Mouse (Mus musculus): Measurements from ENCODE around the gene Slf1. TPM values are rescaled to one million over a fixed set of nuclear protein-coding genes. Genes with fewer than 3 reads are reported as not detected.
"Not testable (repeated sequence)": the region's sequence is repeated elsewhere in the genome, so short reads cannot be mapped to it uniquely, and the experiment has no call there.

Gene Slf1
- polyA plus RNA-seq (2015; fragmentation: Nextera tagmentation; extraction: Ambion mirVana) = 81.6 and 82.7 TPM in 2 replicates

DNA sequence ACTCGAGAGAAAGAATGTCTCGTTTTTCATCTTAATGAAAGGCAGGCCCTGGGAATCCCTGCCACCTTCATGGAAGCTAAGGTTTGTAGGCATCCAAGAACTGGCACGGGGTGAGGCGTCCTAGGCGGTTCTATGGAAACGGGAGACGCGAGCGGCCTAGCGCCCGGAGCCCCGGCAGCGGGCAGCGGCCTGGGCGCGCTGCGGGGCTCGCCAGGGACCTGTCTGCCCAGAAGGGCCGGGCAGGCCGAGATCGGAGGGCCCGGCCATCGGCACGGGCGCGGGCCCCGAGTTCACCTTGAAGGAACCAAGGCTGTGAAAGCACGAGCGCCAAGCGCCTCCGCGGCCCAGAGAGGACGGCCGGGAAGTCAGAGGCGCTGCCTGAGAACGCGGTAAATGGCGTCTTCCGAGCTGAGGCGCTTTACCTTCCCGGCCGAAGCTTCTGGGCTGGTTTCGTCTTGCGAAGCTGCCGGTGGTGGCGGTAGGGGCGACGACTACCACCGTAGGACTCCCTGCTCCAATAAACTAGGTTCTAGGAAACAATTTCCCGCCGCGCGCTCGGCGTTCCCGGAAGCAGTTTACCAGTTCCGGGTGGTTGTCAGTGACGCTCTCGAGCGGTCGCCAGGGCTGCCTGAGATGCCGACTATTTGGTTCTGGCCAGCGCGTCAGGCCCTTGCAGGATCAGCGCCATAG is at the start of gene Slf1, which contains the start of gene 2210408I21Rik:
TSS of gene Slf1 (minus strand) at position 543 of the 690 bp plus-strand sequence.
TSS of gene 2210408I21Rik (plus strand) at position 610 of the 690 bp plus-strand sequence.
- peak; percentile 99 for ATAC-seq (replicated peaks)
- H3K9ac ChIP-seq (replicated peaks) = peak within 1 kb of the TSS; percentile 88
- H3K4me1 ChIP-seq = peaks cover 21% of the 10 kb centered on the region
- no peaks in the 10 kb centered on the region for H3K27me3 ChIP-seq
- no peaks in the 10 kb centered on the region for H3K9me3 ChIP-seq
- H3K4me3 ChIP-seq = peak within 1 kb of the TSS; percentile 83
- H3K36me3 ChIP-seq = no peaks in the 10 kb centered on the region
- peak within 1 kb of the TSS; percentile 45 for H3K4me2 ChIP-seq (replicated peaks)
- H3K27ac ChIP-seq (replicated peaks) = peak within 1 kb of the TSS; percentile 94
- under 1% methylated on average over 64 of the region's 65 CpGs for WGBS

DNA sequence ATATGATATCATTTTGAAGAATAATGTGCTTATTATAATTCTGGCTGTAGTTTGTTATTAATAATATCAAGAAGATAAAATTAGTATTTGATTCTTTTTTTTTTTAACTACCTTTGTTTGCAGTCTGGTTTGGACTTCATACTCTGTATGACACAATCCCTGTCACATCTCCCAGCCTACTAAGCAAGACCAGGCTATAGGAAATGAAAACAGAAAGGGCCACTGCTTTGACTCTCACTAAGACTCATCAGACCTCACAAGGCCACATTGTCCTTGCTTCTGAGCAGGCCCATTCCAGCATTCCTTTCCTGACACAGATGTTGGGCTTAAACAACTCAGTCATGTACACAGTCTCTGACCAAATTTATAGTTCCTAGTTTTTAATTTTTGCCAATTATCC is 42.7 kb upstream of the Slf1 start:
- no peaks in the 10 kb centered on the region for H3K27me3 ChIP-seq
- no peak overlapping the region for H3K4me3 ChIP-seq
- no peak overlapping the region for H3K27ac ChIP-seq (replicated peaks)
- H3K4me1 ChIP-seq = no peaks in the 10 kb centered on the region
- no peak for ATAC-seq (replicated peaks)
- no peak overlapping the region for H3K4me2 ChIP-seq (replicated peaks)
- H3K9ac ChIP-seq (replicated peaks) = no peak overlapping the region
- H3K9me3 ChIP-seq = no peaks in the 10 kb centered on the region
- no peaks in the 10 kb centered on the region for H3K36me3 ChIP-seq

DNA sequence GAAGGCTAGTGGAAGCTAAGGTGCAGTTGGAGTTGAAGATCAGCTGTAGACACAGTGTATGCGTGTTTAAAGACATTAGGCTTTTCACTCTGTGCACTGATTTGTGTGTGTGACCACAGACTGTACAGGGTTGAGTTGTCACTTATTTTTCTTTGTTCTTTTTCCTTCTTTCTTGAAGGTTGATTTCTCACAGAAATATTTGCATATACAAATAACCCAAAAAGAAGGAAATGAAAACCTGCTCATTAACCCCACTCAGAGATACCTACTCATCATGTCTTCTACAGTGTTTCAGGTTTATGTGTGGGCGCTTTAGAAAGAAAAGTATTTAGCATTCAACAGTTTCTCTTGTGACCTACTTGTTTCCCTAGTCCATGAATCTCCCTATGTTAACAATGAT is 5.6 kb upstream of the Slf1 start:
- Histone ChIP-seq H3K9me3 (no peaks in the 10 kb centered on the region), H3K4me3 (no peak overlapping the region), H3K4me1 (peaks cover 8% of the 10 kb centered on the region), H3K36me3 (no peaks in the 10 kb centered on the region), H3K4me2 (replicated peaks) (no peak overlapping the region), H3K9ac (replicated peaks) (no peak overlapping the region), H3K27me3 (no peaks in the 10 kb centered on the region), H3K27ac (replicated peaks) (no peak overlapping the region)
- ATAC-seq (replicated peaks) = no peak
- WGBS = 97% methylated on average over 2 of the region's 2 CpGs

DNA sequence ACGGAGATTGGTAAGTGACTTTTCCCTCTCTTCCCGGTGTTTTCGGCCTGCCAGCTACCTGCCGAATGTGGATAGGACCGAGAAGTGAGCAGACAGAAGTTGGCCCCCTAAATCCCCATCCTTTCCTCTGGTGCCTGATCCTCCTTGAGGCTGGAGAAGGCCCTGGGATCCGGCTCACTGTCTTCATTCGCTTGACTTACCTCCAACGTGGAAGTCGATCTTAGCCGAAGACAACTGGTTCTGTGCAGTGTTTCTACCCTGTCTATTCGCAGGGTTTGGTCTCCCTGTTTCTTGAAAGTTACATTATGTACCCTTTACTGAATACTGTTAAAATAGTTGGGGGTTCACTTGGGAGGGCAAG is 328 bp upstream of the Slf1 start:
- Histone ChIP-seq H3K9ac (replicated peaks) (peak overlapping the region; percentile 88), H3K27ac (replicated peaks) (peak overlapping the region; percentile 94), H3K4me2 (replicated peaks) (peak overlapping the region; percentile 45), H3K4me1 (peaks cover 21% of the 10 kb centered on the region), H3K9me3 (no peaks in the 10 kb centered on the region), H3K4me3 (peak overlapping the region; percentile 83), H3K36me3 (no peaks in the 10 kb centered on the region), H3K27me3 (no peaks in the 10 kb centered on the region)
- WGBS = 0% methylated on average over 11 of the region's 11 CpGs
- ATAC-seq (replicated peaks) = peak; percentile 81

DNA sequence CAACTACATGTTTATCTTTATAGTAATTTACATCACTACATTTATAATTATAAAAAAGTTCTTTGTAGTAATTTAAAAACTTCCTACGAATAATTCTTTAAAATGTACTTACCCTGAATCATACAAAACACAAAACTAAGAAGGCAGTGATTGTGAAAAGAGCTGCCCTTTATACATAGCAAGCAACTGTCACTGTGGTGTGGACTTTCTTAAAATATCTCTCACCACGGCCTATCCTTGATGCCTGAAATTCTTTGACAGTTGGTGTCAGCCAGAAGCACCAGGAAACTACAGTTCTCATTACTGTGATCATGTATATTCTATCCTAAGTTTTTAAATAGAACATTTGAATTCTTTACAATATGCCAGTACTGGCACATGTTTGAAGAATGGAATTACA is 4.1 kb downstream of the Slf1 start:
- Histone ChIP-seq H3K4me3 (no peak overlapping the region), H3K9me3 (no peaks in the 10 kb centered on the region), H3K36me3 (no peaks in the 10 kb centered on the region), H3K27ac (replicated peaks) (no peak overlapping the region), H3K27me3 (no peaks in the 10 kb centered on the region), H3K9ac (replicated peaks) (no peak overlapping the region), H3K4me2 (replicated peaks) (no peak overlapping the region), H3K4me1 (peaks cover 16% of the 10 kb centered on the region)
- no peak for ATAC-seq (replicated peaks)
- 82% methylated on average over 2 of the region's 2 CpGs for WGBS

DNA sequence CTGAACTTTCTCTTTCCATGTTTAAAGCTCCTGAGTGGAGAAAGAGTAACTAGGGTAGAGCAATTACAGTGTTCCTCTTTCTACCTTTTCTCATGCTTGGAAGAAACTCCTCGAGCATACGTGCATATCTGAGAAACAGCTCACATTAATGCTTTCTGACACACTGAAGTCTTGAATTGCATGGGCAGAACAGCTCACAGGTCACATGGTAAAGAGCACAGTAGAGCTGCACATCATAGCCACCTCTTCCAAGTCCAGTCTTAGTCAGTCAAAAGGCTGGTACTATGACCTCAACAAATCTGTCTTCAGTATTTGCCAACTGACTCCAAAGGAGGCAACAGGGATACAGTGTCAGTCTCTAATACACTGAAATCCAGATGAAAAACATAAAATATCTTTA is 7.0 kb downstream of the Slf1 start:
- Histone ChIP-seq H3K36me3 (0 out of 2 replicates have a peak, but pooled peaks cover 6% of the 10 kb centered on the region), H3K27me3 (no peaks in the 10 kb centered on the region), H3K27ac (replicated peaks) (no peak overlapping the region), H3K9ac (replicated peaks) (no peak overlapping the region), H3K9me3 (no peaks in the 10 kb centered on the region), H3K4me3 (no peak overlapping the region), H3K4me1 (peaks cover 4% of the 10 kb centered on the region; the same call in 1 of the 2 replicates), H3K4me2 (replicated peaks) (no peak overlapping the region)
- WGBS = 75% methylated on average over 2 of the region's 2 CpGs
- no peak for ATAC-seq (replicated peaks)

DNA sequence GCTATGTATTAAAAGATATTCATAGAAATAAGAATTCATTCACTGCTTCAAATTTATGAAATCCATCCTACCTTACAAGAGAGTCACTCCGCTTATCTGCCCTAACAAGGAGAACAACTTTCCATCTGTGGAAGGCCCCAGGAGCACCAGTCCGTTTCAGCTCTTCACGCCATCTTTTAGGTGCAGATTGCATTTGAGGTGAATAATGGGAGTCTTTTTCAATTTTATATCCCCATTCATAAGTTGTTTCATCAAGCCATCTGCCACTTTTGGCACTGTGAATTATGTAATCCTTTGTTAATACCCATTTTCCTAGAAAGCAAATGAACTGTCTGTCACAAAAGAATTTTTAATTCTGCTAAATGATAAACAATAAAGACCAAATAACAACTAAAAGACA is 10.1 kb downstream of the Slf1 start:
- Histone ChIP-seq H3K36me3 (0 out of 2 replicates have a peak, but pooled peaks cover 6% of the 10 kb centered on the region), H3K4me3 (no peak overlapping the region), H3K27me3 (no peaks in the 10 kb centered on the region), H3K9me3 (no peaks in the 10 kb centered on the region), H3K27ac (replicated peaks) (no peak overlapping the region), H3K4me2 (replicated peaks) (no peak overlapping the region), H3K9ac (replicated peaks) (no peak overlapping the region), H3K4me1 (no peaks in the 10 kb centered on the region)
- no peak; the same call in 1 of the 2 replicates for ATAC-seq (replicated peaks)
- WGBS = 46% methylated on average over 3 of the region's 3 CpGs

DNA sequence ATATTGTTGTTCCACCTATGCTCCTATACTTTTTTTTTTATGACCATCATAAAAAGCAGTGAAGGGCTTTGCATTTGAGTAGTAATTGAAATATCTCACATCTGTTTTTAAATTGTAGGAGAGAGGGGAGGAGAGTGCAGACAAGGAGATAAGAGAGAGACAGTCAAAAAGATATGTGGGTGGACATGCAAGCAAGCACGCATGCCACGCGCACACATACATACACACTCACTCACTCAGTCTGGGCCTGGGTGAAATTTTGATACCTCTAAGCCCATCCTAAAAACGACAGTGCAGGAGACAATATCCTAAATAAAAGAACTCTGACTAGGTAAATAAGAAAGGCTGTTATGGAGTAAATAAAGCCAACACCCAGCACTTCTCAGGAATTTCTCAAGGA is 16.6 kb downstream of the Slf1 start:
- Histone ChIP-seq H3K36me3 (no peaks in the 10 kb centered on the region), H3K4me2 (replicated peaks) (no peak overlapping the region), H3K27ac (replicated peaks) (no peak overlapping the region), H3K4me1 (no peaks in the 10 kb centered on the region), H3K9ac (replicated peaks) (no peak overlapping the region), H3K27me3 (no peaks in the 10 kb centered on the region), H3K9me3 (no peaks in the 10 kb centered on the region), H3K4me3 (no peak overlapping the region)
- no peak for ATAC-seq (replicated peaks)
- WGBS = 97% methylated on average over 4 of the region's 4 CpGs

DNA sequence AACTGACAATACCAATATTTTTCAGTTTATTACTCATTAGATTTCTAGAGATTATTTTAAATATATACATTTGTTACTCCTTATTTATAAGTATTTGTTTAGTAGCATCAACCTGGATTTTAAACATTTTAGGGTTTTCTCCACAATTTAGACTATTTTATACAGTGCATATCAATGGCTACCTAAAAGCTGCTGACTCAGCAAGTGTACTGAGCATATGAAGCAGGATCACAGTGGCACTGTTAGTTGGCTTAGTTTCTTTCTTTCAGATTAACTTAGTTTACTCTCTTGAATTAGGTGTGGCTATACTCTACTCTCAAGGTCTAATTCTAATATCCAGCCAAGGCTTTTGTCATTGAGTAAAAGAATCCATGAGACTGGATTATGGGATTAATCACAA is 27.5 kb downstream of the Slf1 start:
- Histone ChIP-seq H3K4me1 (no peaks in the 10 kb centered on the region), H3K4me2 (replicated peaks) (no peak overlapping the region), H3K9ac (replicated peaks) (no peak overlapping the region), H3K36me3 (no peaks in the 10 kb centered on the region; the same call in 1 of the 2 replicates), H3K4me3 (no peak overlapping the region), H3K27me3 (no peaks in the 10 kb centered on the region), H3K9me3 (no peaks in the 10 kb centered on the region), H3K27ac (replicated peaks) (no peak overlapping the region)
- ATAC-seq (replicated peaks) = no peak

DNA sequence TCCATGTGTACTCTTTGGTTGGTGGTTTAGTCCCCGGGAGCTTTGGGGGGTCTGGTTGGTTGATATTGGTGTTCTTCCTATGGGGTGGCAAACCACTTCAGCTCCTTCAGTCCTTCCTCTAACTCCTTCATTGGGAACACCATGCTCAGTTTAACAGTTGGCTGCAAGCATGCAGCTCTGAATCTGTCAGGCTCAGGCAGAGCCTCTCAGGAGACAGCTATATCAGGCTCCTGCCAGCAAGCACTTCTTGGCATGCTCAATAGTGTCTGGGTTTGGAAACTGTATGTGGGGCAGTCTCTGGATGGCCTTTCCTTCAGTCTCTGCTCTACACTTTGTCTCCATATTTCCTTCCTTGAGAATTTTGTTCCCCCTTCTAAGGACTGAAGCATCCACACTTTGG is 42.4 kb downstream of the Slf1 start:
- ATAC-seq (replicated peaks); H3K4me3 ChIP-seq; H3K27me3 ChIP-seq; H3K9me3 ChIP-seq; H3K4me2 ChIP-seq (replicated peaks); H3K27ac ChIP-seq (replicated peaks); H3K9ac ChIP-seq (replicated peaks); H3K4me1 ChIP-seq: not testable (repeated sequence)
- peaks cover 12% of the 10 kb centered on the region for H3K36me3 ChIP-seq
- WGBS = 100% methylated on average over 1 of the region's 1 CpGs

DNA sequence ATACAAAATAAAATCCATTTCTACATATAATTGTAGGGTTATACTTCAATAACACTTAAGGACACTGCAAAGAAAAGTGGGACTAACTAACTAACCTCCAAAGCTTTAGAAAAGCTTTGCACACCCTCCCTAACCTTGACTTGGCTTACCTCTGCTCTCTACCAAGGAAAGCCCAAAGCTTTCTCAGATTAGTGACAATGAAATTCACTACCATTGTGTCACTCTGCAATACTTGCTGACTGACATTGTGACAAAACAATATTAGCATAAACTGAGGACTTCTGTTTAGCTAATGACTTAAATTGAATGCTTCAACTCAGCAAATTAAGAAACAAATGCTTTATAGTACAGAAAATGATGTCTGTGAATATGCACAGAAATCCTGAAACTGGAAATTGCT is 63.2 kb downstream of the Slf1 start:
- H3K36me3 ChIP-seq = peaks cover 15% of the 10 kb centered on the region
- H3K9ac ChIP-seq (replicated peaks) = no peak overlapping the region
- H3K4me3 ChIP-seq = no peak overlapping the region
- no peaks in the 10 kb centered on the region for H3K4me1 ChIP-seq
- no peak overlapping the region for H3K27ac ChIP-seq (replicated peaks)
- ATAC-seq (replicated peaks) = no peak
- H3K9me3 ChIP-seq = no peaks in the 10 kb centered on the region
- no peak overlapping the region for H3K4me2 ChIP-seq (replicated peaks)
- H3K27me3 ChIP-seq = no peaks in the 10 kb centered on the region

DNA sequence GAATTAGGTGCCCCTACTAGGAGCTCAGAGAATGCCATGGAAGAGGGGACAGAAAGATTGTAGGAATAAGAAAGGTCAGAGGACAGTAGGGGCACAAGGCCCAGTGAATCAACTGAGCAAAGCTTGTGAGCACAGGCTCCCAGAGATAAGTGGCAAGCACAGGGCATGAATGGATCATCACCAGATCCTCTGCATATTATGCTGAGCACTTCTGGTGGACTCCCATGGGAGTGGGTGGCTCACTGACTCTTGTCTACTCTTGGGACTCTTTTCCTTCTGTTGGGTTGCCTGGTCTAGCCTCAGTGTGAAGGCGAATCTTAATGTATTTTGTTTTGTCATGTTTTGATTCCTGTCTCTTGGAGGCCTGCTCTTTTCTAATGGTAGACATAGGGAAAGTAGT is 66.4 kb downstream of the Slf1 start:
- Histone ChIP-seq H3K9me3 (no peaks in the 10 kb centered on the region), H3K9ac (replicated peaks) (no peak overlapping the region), H3K27me3 (no peaks in the 10 kb centered on the region), H3K36me3 (peaks cover 3% of the 10 kb centered on the region), H3K4me3 (no peak overlapping the region), H3K4me2 (replicated peaks) (no peak overlapping the region), H3K27ac (replicated peaks) (no peak overlapping the region), H3K4me1 (no peaks in the 10 kb centered on the region)
- no peak for ATAC-seq (replicated peaks)
- WGBS = 95% methylated on average over 1 of the region's 1 CpGs

DNA sequence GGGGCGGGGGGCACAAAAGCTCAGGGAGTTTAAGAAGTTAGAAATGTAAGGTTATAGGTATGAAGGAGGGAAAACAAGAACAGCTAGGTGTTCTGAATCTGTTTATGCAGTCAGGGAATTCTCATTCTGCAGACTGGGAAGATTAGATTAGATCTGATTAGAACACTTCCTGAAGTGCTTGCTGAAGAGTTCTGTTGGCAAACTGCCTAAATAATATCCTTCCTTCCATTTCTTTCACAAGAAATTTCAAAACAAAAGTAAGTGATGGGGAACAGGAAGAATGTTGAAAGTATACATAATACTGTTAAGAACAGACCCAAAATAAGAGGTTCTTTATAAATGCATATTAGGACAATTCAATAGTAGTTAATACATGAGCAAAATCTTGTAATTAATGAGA is 72.1 kb downstream of the Slf1 start:
- Histone ChIP-seq H3K4me2 (replicated peaks) (no peak overlapping the region), H3K9ac (replicated peaks) (no peak overlapping the region), H3K9me3 (no peaks in the 10 kb centered on the region), H3K36me3 (peaks cover 3% of the 10 kb centered on the region; the same call in 1 of the 2 replicates), H3K4me1 (no peaks in the 10 kb centered on the region), H3K27ac (replicated peaks) (no peak overlapping the region), H3K4me3 (no peak overlapping the region), H3K27me3 (no peaks in the 10 kb centered on the region)
- no peak for ATAC-seq (replicated peaks)
- WGBS = 85% methylated on average over 1 of the region's 1 CpGs

Measured in forebrain, embryonic 15.5 days (tissue).